Mouse (Mus musculus) gastrocnemius, postnatal 36 days (tissue): ENCODE results near the gene Ash1l. TPM values are rescaled to one million over a fixed set of nuclear protein-coding genes. Genes with fewer than 3 reads are reported as not detected.
"Not testable (repeated sequence)": the region's sequence is repeated elsewhere in the genome, so short reads cannot be mapped to it uniquely, and the experiment has no call there.

Experiments used
- DNase-seq, 2 experiments: peaks; one replicate each; pipeline ENCODE4 v3.0.0; 2022
- intact Hi-C: fragments of 180-260 bp; cut with DNase I; formaldehyde crosslinking; loops from one replicate; pipeline ENCODE4 v1.15.1; 2025
- total RNA-seq, 2 experiments: library from RNA; stranded (reverse); gene quantifications; 2 replicates each; pipeline ENCODE4 v1.2.3; 2021

Ash1l gene
- total RNA-seq, 2 experiments from 2014 or later: 23.2 to 29.5 TPM

- DNase-seq: no peak
- intact Hi-C loops: no loop called here
Observed at GRCm38 (mm10) chr3:88951327-88951800, 942 bp downstream of the Ash1l start.

GRCm38 (mm10) chr3:88953246-88953645 is 2.8 kb downstream of the Ash1l start:
- intact Hi-C loops: no loop called here

GRCm38 (mm10) chr3:88953736-88954135 is 3.3 kb downstream of the Ash1l start:
- DNase-seq: no peak
- intact Hi-C loops: no loop called here

More at GRCm38 (mm10) chr3:88953246-88953645, 2.8 kb downstream of the Ash1l start:
- no peak for DNase-seq

GRCm38 (mm10) chr3:88963211-88963610 is 12.8 kb downstream of the Ash1l start:
- DNase-seq, intact Hi-C loops: not testable (repeated sequence)

GRCm38 (mm10) chr3:88975012-88975411 is 24.6 kb downstream of the Ash1l start:
- intact Hi-C loops: no loop called here
- DNase-seq: no peak

GRCm38 (mm10) chr3:88981206-88982010 is 31.0 kb downstream of the Ash1l start:
- no peak for DNase-seq
- intact Hi-C loops: loop anchor here (5.0 kb wide), 1 partner anchor 39 kb away; no protein-coding TSS in a partner anchor

- no peak for DNase-seq
- intact Hi-C loops: loop anchor here (5.0 kb wide), 1 partner anchor 42 kb away; no protein-coding TSS in a partner anchor
Observed at GRCm38 (mm10) chr3:88983921-88984381, 33.5 kb downstream of the Ash1l start.

GRCm38 (mm10) chr3:88992793-88993192 is 42.4 kb downstream of the Ash1l start:
- intact Hi-C loops: no loop called here
- DNase-seq: no peak

GRCm38 (mm10) chr3:89001536-89001935 is 51.1 kb downstream of the Ash1l start:
- no peak for DNase-seq
- intact Hi-C loops: no loop called here

GRCm38 (mm10) chr3:89030896-89031295 is 80.5 kb downstream of the Ash1l start:
- intact Hi-C loops: loop anchor here (5.0 to 10.0 kb wide), 2 partner anchors 94 to 326 kb away; no protein-coding TSS in a partner anchor
- DNase-seq: not testable (repeated sequence)

GRCm38 (mm10) chr3:89043359-89043758 is 92.9 kb downstream of the Ash1l start:
- no peak for DNase-seq
- intact Hi-C loops: no loop called here

GRCm38 (mm10) chr3:89058361-89058760 is 107.9 kb downstream of the Ash1l start:
- intact Hi-C loops: no loop called here
- no peak for DNase-seq

GRCm38 (mm10) chr3:89058783-89059182 is 108.4 kb downstream of the Ash1l start:
- intact Hi-C loops: no loop called here

GRCm38 (mm10) chr3:89061696-89062095 is 111.3 kb downstream of the Ash1l start:
- no peak for DNase-seq
- intact Hi-C loops: loop anchor here (10.0 kb wide), 1 partner anchor 963 kb away; no protein-coding TSS in a partner anchor

More at GRCm38 (mm10) chr3:89058783-89059182, 108.4 kb downstream of the Ash1l start:
- DNase-seq: no peak

- intact Hi-C loops: loop anchor here (10.0 kb wide), 1 partner anchor 958 kb away; no protein-coding TSS in a partner anchor
- no peak for DNase-seq
Observed at GRCm38 (mm10) chr3:89067265-89067664, 116.8 kb downstream of the Ash1l start.

- no peak for DNase-seq
- intact Hi-C loops: loop anchor here (10.0 kb wide), 1 partner anchor 53 kb away; no protein-coding TSS in a partner anchor
Observed at GRCm38 (mm10) chr3:89077383-89077782, 127.0 kb downstream of the Ash1l start.

GRCm38 (mm10) chr3:89082287-89082686 is 131.9 kb downstream of the Ash1l start:
- intact Hi-C loops, DNase-seq: not testable (repeated sequence)

GRCm38 (mm10) chr3:89084133-89084532 is 133.7 kb downstream of the Ash1l start:
- intact Hi-C loops: no loop called here
- DNase-seq: no peak

- intact Hi-C loops: no loop called here
- DNase-seq: no peak
Observed at GRCm38 (mm10) chr3:89084654-89085190, 134.3 kb downstream of the Ash1l start.

GRCm38 (mm10) chr3:89087338-89088110 is 137.1 kb downstream of the Ash1l start:
- intact Hi-C loops: no loop called here
- DNase-seq: peak; percentile 61 to 65
